Mouse (Mus musculus) heart, embryonic 10.5 days (tissue): ENCODE data around the gene Zzef1. TPM values are rescaled to one million over a fixed set of nuclear protein-coding genes. Genes with fewer than 3 reads are reported as not detected.
A peak's percentile ranks its signal among the peaks of the same experiment; 100 is the strongest.

ENCODE experiments used
- DNase-seq: peaks from one replicate; pipeline ENCODE4 v3.0.0-alpha.2; 2017; ENCODE audit warnings: low spot score
- H3K27ac ChIP-seq: fragments of 300-500 bp; sonication (generic); 2 replicates; pipeline ENCODE4 v1.5.1; 2016; ENCODE audit warnings: mild to moderate bottlenecking
- H3K27me3 ChIP-seq: fragments of 300-500 bp; sonication (generic); 2 replicates; pipeline ENCODE4 v1.6.1; 2016; ENCODE audit warnings: mild to moderate bottlenecking; ENCODE audit not compliant: poor library complexity, insufficient read depth, severe bottlenecking
- H3K36me3 ChIP-seq: fragments of 300-500 bp; sonication (generic); 2 replicates; pipeline ENCODE4 v1.6.1; 2016; ENCODE audit warnings: mild to moderate bottlenecking, moderate library complexity
- H3K4me1 ChIP-seq: fragments of 300-500 bp; sonication (generic); 2 replicates; pipeline ENCODE4 v1.6.1; 2016; ENCODE audit warnings: mild to moderate bottlenecking
- H3K4me3 ChIP-seq: fragments of 300-500 bp; sonication (generic); 2 replicates; pipeline ENCODE4 v1.5.1; 2016; ENCODE audit warnings: mild to moderate bottlenecking, moderate library complexity
- H3K9me3 ChIP-seq: fragments of 300-500 bp; sonication (generic); 2 replicates; pipeline ENCODE4 v1.6.1; 2016; ENCODE audit warnings: mild to moderate bottlenecking, moderate library complexity
- WGBS: fragments of 180-500 bp; shearing (Covaris S2); methylation state at CpG from one replicate; pipeline ENCODE4 v1.1.7; 2016; 5-methylcytosine and 5-hydroxymethylcytosine counted together
- polyA plus RNA-seq: library from polyadenylated mRNA; unstranded; fragments of >200 nt; fragmentation: Nextera tagmentation; extraction: Ambion mirVana; gene quantifications from 2 replicates; pipeline ENCODE4 v1.2.1, GENCODE M21; 2016

The Zzef1 gene
- polyA plus RNA-seq, 1 experiment from 2014 or later, result 6.8 TPM

DNA sequence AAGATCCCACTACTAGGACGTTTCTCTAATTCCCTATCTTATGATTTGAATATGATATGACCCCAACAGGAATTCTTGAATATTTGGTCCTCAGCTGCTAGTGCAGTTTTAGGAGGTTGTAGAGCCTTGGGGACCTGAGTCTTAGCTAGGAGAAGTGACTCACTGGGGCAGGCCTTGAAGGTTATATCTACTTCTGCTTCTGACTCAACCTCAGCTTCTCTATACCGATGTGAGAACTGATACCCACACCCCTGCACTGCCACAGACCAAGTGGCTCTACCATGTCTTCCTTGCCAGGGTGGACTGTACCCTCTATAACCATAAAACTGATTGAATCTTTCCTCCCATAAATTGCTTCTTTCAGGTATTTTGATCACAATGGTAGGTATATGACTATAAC lies 13.9 kb upstream of the Zzef1 start:
- no peak overlapping the region for H3K4me3 ChIP-seq
- no peaks in the 10 kb centered on the region for H3K36me3 ChIP-seq
- DNase-seq, result no peak
- no peaks in the 10 kb centered on the region for H3K9me3 ChIP-seq
- no peaks in the 10 kb centered on the region for H3K4me1 ChIP-seq
- WGBS, result 65% methylated on average over 2 of the region's 2 CpGs
- H3K27ac ChIP-seq, result no peak overlapping the region
- no peaks in the 10 kb centered on the region for H3K27me3 ChIP-seq

DNA sequence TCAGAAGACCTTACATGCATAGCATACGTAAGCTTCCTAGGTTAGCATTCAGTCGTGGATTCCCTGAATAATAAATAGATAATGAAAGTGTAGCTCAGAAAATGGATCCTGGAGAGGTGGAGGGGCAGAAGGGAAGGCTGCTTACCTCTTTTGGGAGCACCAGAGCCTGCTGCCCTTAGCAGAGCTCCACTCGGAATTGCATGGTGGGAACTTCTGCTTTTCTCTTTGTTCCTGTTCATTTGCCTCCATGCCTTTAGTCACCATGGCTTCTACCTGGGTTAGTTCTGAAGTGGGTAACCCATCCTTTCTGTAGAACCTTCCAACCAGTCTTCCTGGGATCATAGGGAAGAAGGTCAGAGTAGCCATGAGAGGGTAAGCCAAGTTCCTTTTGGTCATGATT lies 13.5 kb upstream of the Zzef1 start:
- Histone ChIP-seq H3K36me3 (no peaks in the 10 kb centered on the region), H3K27ac (no peak overlapping the region), H3K9me3 (no peaks in the 10 kb centered on the region), H3K27me3 (no peaks in the 10 kb centered on the region), H3K4me3 (no peak overlapping the region), H3K4me1 (no peaks in the 10 kb centered on the region)
- WGBS, result 80% methylated on average over 3 of the region's 3 CpGs
- no peak for DNase-seq

DNA sequence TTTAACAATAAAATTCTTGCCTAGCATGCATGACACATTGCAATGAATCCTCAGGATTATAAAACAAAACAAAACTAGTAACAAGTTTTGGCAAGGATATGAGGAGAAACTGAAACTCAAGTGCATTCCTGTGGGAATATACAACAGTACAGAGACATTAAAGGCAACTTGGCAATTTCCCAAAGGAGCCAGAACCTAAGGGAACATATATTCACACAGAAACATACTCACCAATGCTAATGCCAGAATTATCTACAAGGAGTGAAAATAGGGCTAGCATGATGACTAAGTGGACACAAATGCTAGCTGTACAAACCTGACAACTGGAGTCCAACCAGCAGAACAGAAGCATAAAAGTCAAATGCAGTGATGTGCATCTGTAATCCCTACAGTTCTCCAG lies 4.0 kb upstream of the Zzef1 start:
- Histone ChIP-seq H3K4me1 (peaks cover 5% of the 10 kb centered on the region), H3K4me3 (no peak overlapping the region), H3K27ac (no peak overlapping the region), H3K27me3 (no peaks in the 10 kb centered on the region), H3K36me3 (no peaks in the 10 kb centered on the region), H3K9me3 (no peaks in the 10 kb centered on the region)
- no peak for DNase-seq

DNA sequence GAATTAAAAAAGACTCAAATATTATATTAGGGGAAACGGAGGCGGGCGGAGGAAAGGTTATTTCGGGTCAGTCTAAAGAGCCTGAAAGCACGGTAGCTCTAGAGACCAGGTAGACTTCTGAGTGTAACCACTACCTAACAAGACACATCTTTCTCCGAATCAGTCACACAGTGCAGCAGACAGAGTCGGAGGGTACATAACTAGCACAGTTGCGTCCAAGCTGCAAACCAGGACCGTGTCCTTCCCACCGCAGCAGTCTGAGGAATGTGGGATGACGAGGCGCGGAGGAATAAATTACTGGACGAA lies 924 bp upstream of the Zzef1 start:
- Histone ChIP-seq H3K9me3 (no peaks in the 10 kb centered on the region), H3K27me3 (no peaks in the 10 kb centered on the region), H3K4me3 (peak overlapping the region; percentile 98), H3K27ac (peak overlapping the region; percentile 93), H3K36me3 (no peaks in the 10 kb centered on the region), H3K4me1 (peaks cover 5% of the 10 kb centered on the region)
- no peak for DNase-seq
- 17% methylated on average over 14 of the region's 14 CpGs for WGBS

DNA sequence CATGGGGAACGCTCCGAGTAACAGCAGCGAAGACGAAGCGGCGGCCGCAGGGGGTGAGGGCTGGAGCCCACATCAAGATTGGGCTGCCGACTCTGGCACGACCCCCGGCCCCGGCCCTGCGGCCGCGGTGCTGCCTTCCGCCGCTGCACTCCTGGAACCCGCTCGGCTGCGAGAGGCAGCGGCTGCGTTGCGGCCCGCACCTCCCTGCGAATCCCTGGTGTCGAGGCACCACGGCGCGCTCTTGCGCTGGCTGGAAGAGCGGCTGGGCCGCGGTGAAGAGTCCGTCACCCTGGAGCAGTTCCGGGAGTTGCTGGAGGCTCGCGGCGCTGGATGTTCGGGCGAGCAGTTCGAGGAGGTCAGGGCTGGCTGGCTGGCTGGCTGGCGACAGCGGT lies 266 bp downstream of the Zzef1 start:
- peaks cover 5% of the 10 kb centered on the region for H3K4me1 ChIP-seq
- H3K36me3 ChIP-seq, result no peaks in the 10 kb centered on the region
- DNase-seq, result peak; percentile 77
- peak overlapping the region; percentile 93 for H3K27ac ChIP-seq
- H3K4me3 ChIP-seq, result peak overlapping the region; percentile 98
- H3K9me3 ChIP-seq, result no peaks in the 10 kb centered on the region
- no peaks in the 10 kb centered on the region for H3K27me3 ChIP-seq
- WGBS, result under 1% methylated on average over 42 of the region's 42 CpGs

DNA sequence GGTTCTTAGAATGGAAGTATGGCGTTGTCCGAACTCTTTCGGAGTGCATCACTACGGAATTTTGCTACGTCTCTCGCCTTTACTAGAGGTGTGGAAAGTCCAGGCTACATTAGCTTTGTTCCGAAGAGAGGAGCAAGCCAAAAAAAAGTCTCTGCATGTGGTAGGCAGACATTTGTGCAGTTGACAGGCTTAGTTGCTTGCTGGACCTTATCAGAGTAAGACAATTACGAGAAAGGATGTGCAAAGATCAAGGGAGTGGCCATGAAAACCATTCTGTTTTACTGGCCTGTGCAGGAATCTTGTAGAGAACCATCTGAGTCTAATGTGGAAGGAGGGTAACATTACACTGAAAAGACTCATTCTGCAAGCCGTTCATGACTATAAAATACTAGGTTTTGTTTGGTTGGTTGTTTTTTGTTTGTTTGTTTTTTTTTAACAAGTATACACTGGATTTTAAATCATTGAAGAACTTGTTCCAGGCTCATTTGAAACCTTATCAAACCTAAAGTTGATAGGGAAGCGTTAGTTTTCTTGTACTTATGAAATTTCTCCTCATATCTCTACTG lies 830 bp downstream of the Zzef1 start:
- DNase-seq, result no peak
- H3K27ac ChIP-seq, result peak overlapping the region; percentile 93
- WGBS, result 15% methylated on average over 10 of the region's 10 CpGs

DNA sequence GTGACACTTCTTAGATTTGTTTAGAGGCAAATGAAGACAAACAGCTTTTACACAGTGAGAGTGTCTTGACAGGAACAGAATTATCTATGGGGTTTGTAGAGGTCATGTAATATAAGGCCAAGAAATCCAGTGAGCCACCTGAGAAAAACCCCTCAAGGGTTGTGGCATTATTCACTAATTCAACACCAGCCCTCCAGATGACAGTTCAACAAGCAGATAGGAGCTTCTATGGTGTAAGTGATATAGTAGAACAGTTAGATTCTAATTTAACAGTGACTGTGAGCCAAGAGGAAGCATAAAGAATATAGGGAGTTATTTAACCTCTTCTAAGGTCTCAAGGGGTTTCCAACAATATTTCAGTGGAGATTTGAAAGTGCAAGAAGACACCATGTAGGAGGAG lies 2.1 kb downstream of the Zzef1 start:
- Histone ChIP-seq H3K27me3 (no peaks in the 10 kb centered on the region), H3K4me1 (peaks cover 8% of the 10 kb centered on the region), H3K4me3 (no peak overlapping the region), H3K9me3 (no peaks in the 10 kb centered on the region), H3K27ac (no peak overlapping the region), H3K36me3 (no peaks in the 10 kb centered on the region)
- no peak for DNase-seq

More for the DNA sequence above, 830 bp downstream of the Zzef1 start:
- peaks cover 5% of the 10 kb centered on the region for H3K4me1 ChIP-seq
- peak overlapping the region; percentile 98 for H3K4me3 ChIP-seq
- H3K27me3 ChIP-seq, result no peaks in the 10 kb centered on the region
- no peaks in the 10 kb centered on the region for H3K9me3 ChIP-seq
- no peaks in the 10 kb centered on the region for H3K36me3 ChIP-seq

DNA sequence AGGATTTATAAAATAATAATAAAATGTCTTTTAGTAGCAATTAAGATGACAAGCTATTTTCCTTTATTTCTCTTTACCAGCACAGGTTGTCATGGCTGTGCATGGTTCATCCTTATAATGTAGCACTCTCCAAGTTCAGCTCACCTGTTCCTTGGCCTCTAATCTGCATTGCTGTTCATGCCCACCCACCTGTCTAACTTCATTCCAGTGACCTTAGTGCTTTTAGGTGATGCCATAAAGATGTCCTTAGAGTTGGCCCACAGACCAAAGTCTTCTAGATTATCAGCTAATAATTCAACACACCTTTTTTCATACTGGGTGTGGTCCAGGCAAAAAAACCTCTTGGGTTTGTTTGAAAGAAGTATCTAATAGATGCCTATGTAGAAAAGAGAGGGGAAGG lies 5.2 kb downstream of the Zzef1 start:
- H3K4me3 ChIP-seq, result no peak overlapping the region
- H3K4me1 ChIP-seq, result peaks cover 21% of the 10 kb centered on the region
- no peaks in the 10 kb centered on the region for H3K27me3 ChIP-seq
- DNase-seq, result no peak
- no peaks in the 10 kb centered on the region for H3K9me3 ChIP-seq
- H3K36me3 ChIP-seq, result no peaks in the 10 kb centered on the region
- H3K27ac ChIP-seq, result no peak overlapping the region

DNA sequence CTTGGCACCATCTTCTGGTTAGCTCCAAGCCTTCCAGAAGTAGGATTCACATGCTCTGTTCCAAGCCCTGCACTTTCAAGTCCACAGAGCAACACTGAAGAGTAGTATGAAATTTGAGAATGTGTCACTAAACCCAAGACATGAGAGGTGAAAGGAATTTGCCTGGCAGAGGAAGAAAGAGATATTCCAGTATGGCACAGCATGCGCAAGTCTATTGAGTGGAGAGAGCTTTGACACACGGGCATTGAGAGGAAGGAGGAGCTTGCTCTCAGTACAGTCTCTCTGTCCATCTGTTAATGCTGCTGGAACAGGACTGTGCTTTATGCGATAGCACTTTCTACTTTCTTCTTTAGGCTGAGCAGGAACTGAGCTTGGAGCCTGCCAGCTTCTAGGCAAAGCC lies 7.0 kb downstream of the Zzef1 start:
- no peak overlapping the region for H3K27ac ChIP-seq
- no peaks in the 10 kb centered on the region for H3K27me3 ChIP-seq
- H3K4me1 ChIP-seq, result peaks cover 16% of the 10 kb centered on the region
- H3K36me3 ChIP-seq, result no peaks in the 10 kb centered on the region
- 77% methylated on average over 3 of the region's 3 CpGs for WGBS
- no peaks in the 10 kb centered on the region for H3K9me3 ChIP-seq
- H3K4me3 ChIP-seq, result no peak overlapping the region
- no peak for DNase-seq

DNA sequence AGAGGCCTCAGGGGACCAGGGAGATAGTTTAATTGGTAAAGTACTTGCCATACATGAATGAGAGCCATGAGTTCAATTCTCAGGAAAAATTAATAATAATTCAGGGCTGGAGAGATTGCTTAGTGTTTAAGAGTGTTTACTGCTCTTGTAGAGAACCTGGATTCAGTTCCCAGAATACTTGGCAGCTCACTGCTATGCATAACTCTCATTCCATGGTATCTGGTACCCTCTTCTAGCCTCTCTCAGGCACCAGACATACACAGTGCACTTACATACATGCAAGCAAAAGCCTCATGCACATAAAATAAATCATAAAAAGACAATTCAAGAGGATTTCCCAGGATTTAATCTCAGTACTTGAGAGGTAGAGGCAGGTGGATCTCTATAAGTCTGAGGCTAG lies 8.6 kb downstream of the Zzef1 start:
- no peak for DNase-seq
- H3K4me3 ChIP-seq, result no peak overlapping the region
- H3K27ac ChIP-seq, result no peak overlapping the region
- H3K36me3 ChIP-seq, result no peaks in the 10 kb centered on the region
- H3K4me1 ChIP-seq, result peaks cover 16% of the 10 kb centered on the region
- H3K9me3 ChIP-seq, result no peaks in the 10 kb centered on the region
- H3K27me3 ChIP-seq, result no peaks in the 10 kb centered on the region

DNA sequence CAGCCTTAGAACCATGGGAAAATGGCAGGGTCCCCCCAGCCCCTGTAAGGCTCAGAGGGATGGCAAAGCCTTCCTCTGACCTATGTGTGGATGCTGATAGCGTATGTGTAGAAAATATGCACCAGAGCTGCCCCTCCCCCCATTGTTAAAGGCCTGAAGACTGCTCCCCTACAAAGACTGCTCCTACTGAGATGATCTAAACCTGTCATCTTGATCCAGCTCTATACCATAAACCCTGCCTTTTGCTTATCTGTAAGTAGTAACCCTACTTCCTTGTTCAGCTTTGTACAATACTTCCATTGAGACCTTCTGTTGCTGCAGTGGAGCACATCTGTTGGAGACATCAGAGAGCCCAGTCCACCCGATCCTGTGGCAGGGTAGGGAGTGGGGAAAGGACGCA lies 9.2 kb downstream of the Zzef1 start:
- Histone ChIP-seq H3K4me1 (peaks cover 16% of the 10 kb centered on the region), H3K4me3 (no peak overlapping the region), H3K9me3 (no peaks in the 10 kb centered on the region), H3K27me3 (no peaks in the 10 kb centered on the region), H3K27ac (no peak overlapping the region), H3K36me3 (no peaks in the 10 kb centered on the region)
- DNase-seq, result no peak
- 84% methylated on average over 3 of the region's 3 CpGs for WGBS

DNA sequence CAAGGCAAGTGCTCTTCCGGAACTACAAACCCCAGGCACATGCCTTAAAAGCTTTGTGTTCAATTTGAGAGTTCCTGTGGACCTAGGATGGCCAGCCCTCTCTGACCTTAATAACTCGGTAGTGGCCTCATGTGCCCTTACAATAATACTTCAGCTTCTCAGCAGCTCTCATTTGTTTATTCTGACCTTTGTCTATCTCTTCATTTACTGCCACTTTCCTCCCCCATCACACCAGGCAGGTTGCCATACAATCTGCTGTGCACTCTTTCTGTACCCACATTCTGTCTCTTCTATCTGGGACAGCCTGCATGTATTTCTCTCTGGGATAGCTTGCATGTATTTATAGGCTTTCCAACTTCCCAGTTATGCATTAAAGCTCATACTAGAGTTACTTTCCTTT lies 10.5 kb downstream of the Zzef1 start:
- H3K27ac ChIP-seq, result no peak overlapping the region
- 84% methylated on average over 2 of the region's 2 CpGs for WGBS
- H3K9me3 ChIP-seq, result no peaks in the 10 kb centered on the region
- no peak for DNase-seq
- H3K4me1 ChIP-seq, result peaks cover 16% of the 10 kb centered on the region
- H3K27me3 ChIP-seq, result no peaks in the 10 kb centered on the region
- no peak overlapping the region for H3K4me3 ChIP-seq
- H3K36me3 ChIP-seq, result no peaks in the 10 kb centered on the region

DNA sequence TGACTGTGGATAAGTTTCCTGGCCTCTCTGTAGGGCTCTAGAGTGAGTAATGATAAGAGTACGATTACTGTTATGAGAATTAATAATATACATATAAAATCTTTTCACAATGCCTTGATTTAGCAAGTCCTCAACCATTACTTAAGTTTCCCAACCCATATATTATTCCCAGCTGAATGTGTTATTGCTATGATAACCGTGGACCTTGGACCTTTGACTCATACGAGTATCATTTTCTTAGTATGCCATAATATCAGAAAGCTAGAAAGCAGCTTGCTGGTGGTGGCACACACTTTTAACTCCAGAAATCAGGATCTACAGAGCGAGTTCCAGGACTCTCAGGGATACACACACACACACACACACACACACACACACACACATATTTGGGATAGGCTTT lies 12.0 kb downstream of the Zzef1 start:
- H3K27me3 ChIP-seq, result no peaks in the 10 kb centered on the region
- 82% methylated on average over 4 of the region's 4 CpGs for WGBS

DNA sequence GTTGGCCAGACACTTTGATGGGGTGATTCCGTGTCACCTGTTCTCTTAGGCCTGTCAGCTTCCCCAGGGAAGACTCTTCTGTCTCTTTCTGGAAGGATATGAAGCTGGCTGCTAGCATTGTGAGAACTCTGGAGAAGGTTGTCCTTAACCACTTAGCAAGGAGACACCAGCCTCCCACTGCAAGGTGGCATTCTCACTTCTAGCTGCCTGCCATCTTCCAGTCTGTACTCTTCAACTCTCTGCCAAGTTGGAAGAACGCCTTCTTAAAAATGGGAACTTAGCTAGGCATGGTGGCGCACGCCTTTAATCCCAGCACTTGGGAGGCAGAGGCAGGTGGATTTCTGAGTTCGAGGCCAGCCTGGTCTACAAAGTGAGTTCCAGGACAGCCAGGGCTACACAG lies 17.7 kb downstream of the Zzef1 start:
- 93% methylated on average over 5 of the region's 5 CpGs for WGBS
- no peaks in the 10 kb centered on the region for H3K9me3 ChIP-seq
- H3K4me1 ChIP-seq, result no peaks in the 10 kb centered on the region
- no peak overlapping the region for H3K4me3 ChIP-seq
- DNase-seq, result no peak
- H3K27me3 ChIP-seq, result no peaks in the 10 kb centered on the region
- H3K36me3 ChIP-seq, result no peaks in the 10 kb centered on the region; the same call in 1 of the 2 replicates
- no peak overlapping the region for H3K27ac ChIP-seq

More for the DNA sequence above, 12.0 kb downstream of the Zzef1 start:
- Histone ChIP-seq H3K4me1 (peaks cover 14% of the 10 kb centered on the region), H3K36me3 (no peaks in the 10 kb centered on the region), H3K9me3 (no peaks in the 10 kb centered on the region), H3K4me3 (no peak overlapping the region), H3K27ac (no peak overlapping the region)
- DNase-seq, result no peak
